Mouse (Mus musculus) cerebellum, adult 2 months (tissue): Measurements from ENCODE around the gene Mutyh.

Source experiments
- CTCF ChIP-seq: fragments of 200-500 bp; IDR thresholded peaks from 2 replicates; pipeline ENCODE4 v1.5.1; 2011; ENCODE audit warnings: low read depth, mild to moderate bottlenecking, control low read depth, low read length, moderate library complexity, borderline replicate concordance; ENCODE audit not compliant: insufficient read depth
- POLR2A ChIP-seq: fragments of 200-500 bp; IDR thresholded peaks from 2 replicates; pipeline ENCODE4 v1.6.1; 2011; ENCODE audit warnings: low read length, control low read depth, borderline replicate concordance; ENCODE audit not compliant: insufficient read depth

DNA sequence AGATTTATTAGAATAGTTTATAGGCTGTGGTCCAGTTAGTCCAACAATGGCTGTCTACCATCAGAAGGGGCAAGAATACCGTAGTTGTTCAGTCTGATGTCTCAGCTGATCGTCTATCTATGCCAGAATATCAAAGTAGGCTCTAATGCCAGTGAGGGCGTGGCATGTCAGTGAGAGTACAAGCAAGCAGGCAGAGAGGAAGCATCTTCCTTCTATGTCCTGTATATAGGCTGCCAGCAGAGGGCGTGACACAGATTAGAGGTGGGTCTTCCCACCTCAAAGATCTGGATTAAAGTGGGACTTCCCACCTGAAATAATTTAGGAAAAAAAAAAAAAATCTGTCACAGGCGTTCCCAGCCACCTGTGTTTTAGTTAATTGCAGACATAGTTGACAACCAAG is 7.6 kb upstream of the Mutyh start:
- TF ChIP-seq CTCF (peak; percentile 31; the same call in 1 of the 2 replicates), POLR2A (no peak)
